Mouse (Mus musculus) thymus, adult 2 months (tissue): ENCODE measurements at regions not wholly inside any gene's neighbourhood (a gene's known extent, or its start where the extent isn't known, plus 50 kb on each side); places are given as distances from the start of the nearest gene placed in this dataset.

Source experiments
- CTCF ChIP-seq: fragments of 200-500 bp; IDR thresholded peaks from 2 replicates; pipeline ENCODE4 v1.5.1; 2012; ENCODE audit warnings: mild to moderate bottlenecking, control low read depth, low read length, moderate library complexity, borderline replicate concordance; ENCODE audit not compliant: control insufficient read depth, poor library complexity, insufficient read depth; ENCODE audit errors: extremely low read depth
- POLR2A ChIP-seq: fragments of 200-500 bp; IDR thresholded peaks from 2 replicates; pipeline ENCODE4 v1.6.1; 2012; ENCODE audit warnings: mild to moderate bottlenecking, low read length, control low read depth, moderate library complexity; ENCODE audit not compliant: control insufficient read depth, poor library complexity, insufficient read depth; ENCODE audit errors: extremely low read depth

DNA sequence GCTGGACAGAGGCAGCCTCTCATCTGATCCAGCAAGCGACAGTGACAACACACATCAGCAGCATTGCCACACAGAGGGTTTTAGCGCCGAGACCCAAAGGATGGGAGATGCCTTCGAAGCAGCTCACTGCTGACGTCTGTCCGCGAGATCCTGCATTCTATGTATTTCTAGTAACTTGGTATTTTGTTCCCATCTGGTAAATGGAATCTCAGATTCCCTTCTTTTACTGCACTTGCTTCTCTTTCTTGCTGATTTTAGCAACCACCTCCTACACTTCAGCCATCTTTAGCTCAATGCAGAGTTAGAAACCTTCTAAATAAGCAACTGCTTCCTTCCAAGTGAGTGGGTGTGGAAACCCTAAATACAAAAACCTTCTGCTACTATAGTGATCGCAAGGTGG lies 94.3 kb downstream of the Diras2 start:
- no peak for TF ChIP-seq CTCF
- TF ChIP-seq POLR2A, result no peak
